Mouse (Mus musculus): ENCODE measurements around the gene Adgrd1. TPM values are rescaled to one million over a fixed set of nuclear protein-coding genes. Genes with fewer than 3 reads are reported as not detected.
"Not testable (repeated sequence)": the region's sequence is repeated elsewhere in the genome, so short reads cannot be mapped to it uniquely, and the experiment has no call there.

Gene Adgrd1
- polyA plus RNA-seq, 2 experiments = 1.9 to 2.2 TPM

- DNase-seq (ENCODE audit: low spot score) (no peak), ATAC-seq (ENCODE audit: low FRiP score, low read depth) (no peak)
- Histone ChIP-seq H3K27me3 (ENCODE audit: control insufficient read depth, insufficient read depth, low read length) (no peaks in the 10 kb centered on the region), H3K9ac (ENCODE audit: low read depth, low read length, severe bottlenecking) (no peak overlapping the region), H3K4me2 (replicated peaks; ENCODE audit: low read depth, low read length, severe bottlenecking) (no peak overlapping the region), H3K36me3 (ENCODE audit: control insufficient read depth, insufficient read depth, low read length) (no peaks in the 10 kb centered on the region), H3K27ac (replicated peaks; ENCODE audit: low read depth, low read length) (no peak overlapping the region), H3K4me3 (replicated peaks; ENCODE audit: low read length) (no peak overlapping the region), H3K4me1 (ENCODE audit: control insufficient read depth, insufficient read depth, low read length) (peaks cover 5% of the 10 kb centered on the region; the same call in 1 of the 2 replicates), H3K9me3 (ENCODE audit: control insufficient read depth, low read length) (no peaks in the 10 kb centered on the region)
- 80% methylated on average over 15 of the region's 15 CpGs for WGBS
- no peak for TF ChIP-seq POLR2A (IDR thresholded peaks at IDR 0.05; ENCODE audit: borderline replicate concordance, extremely low read depth, insufficient read depth, insufficient read length)
Observed at GRCm38 (mm10) chr5:129121654-129122285, 25.2 kb downstream of the Adgrd1 start.

- no peak overlapping the region for H3K4me3 ChIP-seq (replicated peaks; ENCODE audit: low read length)
- H3K9me3 ChIP-seq (ENCODE audit: control insufficient read depth, low read length) = no peaks in the 10 kb centered on the region
- H3K27ac ChIP-seq (replicated peaks; ENCODE audit: low read depth, low read length) = no peak overlapping the region
- no peak for ATAC-seq (ENCODE audit: low FRiP score, low read depth)
- 94% methylated on average over 7 of the region's 7 CpGs for WGBS
- no peak overlapping the region for H3K9ac ChIP-seq (ENCODE audit: low read depth, low read length, severe bottlenecking)
- H3K27me3 ChIP-seq (ENCODE audit: control insufficient read depth, insufficient read depth, low read length) = no peaks in the 10 kb centered on the region
- H3K36me3 ChIP-seq (ENCODE audit: control insufficient read depth, insufficient read depth, low read length) = no peaks in the 10 kb centered on the region
- H3K4me2 ChIP-seq (replicated peaks; ENCODE audit: low read depth, low read length, severe bottlenecking) = no peak overlapping the region
- H3K4me1 ChIP-seq (ENCODE audit: control insufficient read depth, insufficient read depth, low read length) = peaks cover 5% of the 10 kb centered on the region; the same call in 1 of the 2 replicates
- no peak for TF ChIP-seq POLR2A (IDR thresholded peaks at IDR 0.05; ENCODE audit: borderline replicate concordance, extremely low read depth, insufficient read depth, insufficient read length)
- DNase-seq (ENCODE audit: low spot score) = no peak
Observed at GRCm38 (mm10) chr5:129122491-129122890, 25.9 kb downstream of the Adgrd1 start.

- Histone ChIP-seq H3K4me1 (ENCODE audit: control insufficient read depth, insufficient read depth, low read length) (peaks cover 5% of the 10 kb centered on the region; the same call in 1 of the 2 replicates), H3K36me3 (ENCODE audit: control insufficient read depth, insufficient read depth, low read length) (no peaks in the 10 kb centered on the region), H3K4me3 (replicated peaks; ENCODE audit: low read length) (no peak overlapping the region), H3K9ac (ENCODE audit: low read depth, low read length, severe bottlenecking) (no peak overlapping the region), H3K27me3 (ENCODE audit: control insufficient read depth, insufficient read depth, low read length) (no peaks in the 10 kb centered on the region), H3K4me2 (replicated peaks; ENCODE audit: low read depth, low read length, severe bottlenecking) (0 out of 2 replicates have a peak overlapping the region, but pooled peaks have one; percentile 6), H3K27ac (replicated peaks; ENCODE audit: low read depth, low read length) (peak overlapping the region; percentile 58; the same call in 1 of the 2 replicates), H3K9me3 (ENCODE audit: control insufficient read depth, low read length) (no peaks in the 10 kb centered on the region)
- 20% methylated on average over 11 of the region's 11 CpGs for WGBS
- TF ChIP-seq POLR2A (IDR thresholded peaks at IDR 0.05; ENCODE audit: borderline replicate concordance, extremely low read depth, insufficient read depth, insufficient read length) = no peak
- DNase-seq (ENCODE audit: low spot score) (no peak), ATAC-seq (ENCODE audit: low FRiP score, low read depth) (no peak; the same call in 1 of the 2 replicates)
Observed at GRCm38 (mm10) chr5:129124070-129124828, 27.7 kb downstream of the Adgrd1 start.

GRCm38 (mm10) chr5:129128310-129128709, 31.8 kb downstream of the Adgrd1 start:
- DNase-seq (ENCODE audit: low spot score); H3K4me2 ChIP-seq (replicated peaks; ENCODE audit: low read depth, low read length, severe bottlenecking); H3K9ac ChIP-seq (ENCODE audit: low read depth, low read length, severe bottlenecking); H3K4me1 ChIP-seq (ENCODE audit: control insufficient read depth, insufficient read depth, low read length); ATAC-seq (ENCODE audit: low FRiP score, low read depth); H3K9me3 ChIP-seq (ENCODE audit: control insufficient read depth, low read length); H3K4me3 ChIP-seq (replicated peaks; ENCODE audit: low read length); H3K27ac ChIP-seq (replicated peaks; ENCODE audit: low read depth, low read length); H3K36me3 ChIP-seq (ENCODE audit: control insufficient read depth, insufficient read depth, low read length); H3K27me3 ChIP-seq (ENCODE audit: control insufficient read depth, insufficient read depth, low read length): not testable (repeated sequence)
- WGBS = 96% methylated on average over 22 of the region's 22 CpGs

- 87% methylated on average over 8 of the region's 8 CpGs for WGBS
- no peaks in the 10 kb centered on the region for H3K36me3 ChIP-seq (ENCODE audit: control insufficient read depth, insufficient read depth, low read length)
- no peak overlapping the region for H3K9ac ChIP-seq (ENCODE audit: low read depth, low read length, severe bottlenecking)
- H3K9me3 ChIP-seq (ENCODE audit: control insufficient read depth, low read length) = no peaks in the 10 kb centered on the region
- no peak for TF ChIP-seq POLR2A (IDR thresholded peaks at IDR 0.05; ENCODE audit: borderline replicate concordance, extremely low read depth, insufficient read depth, insufficient read length)
- no peak overlapping the region for H3K4me3 ChIP-seq (replicated peaks; ENCODE audit: low read length)
- H3K27ac ChIP-seq (replicated peaks; ENCODE audit: low read depth, low read length) = no peak overlapping the region
- DNase-seq (ENCODE audit: low spot score) (no peak), ATAC-seq (ENCODE audit: low FRiP score, low read depth) (no peak)
- no peaks in the 10 kb centered on the region for H3K4me1 ChIP-seq (ENCODE audit: control insufficient read depth, insufficient read depth, low read length)
- no peak overlapping the region for H3K4me2 ChIP-seq (replicated peaks; ENCODE audit: low read depth, low read length, severe bottlenecking)
- H3K27me3 ChIP-seq (ENCODE audit: control insufficient read depth, insufficient read depth, low read length) = no peaks in the 10 kb centered on the region
Observed at GRCm38 (mm10) chr5:129130301-129130700, 33.8 kb downstream of the Adgrd1 start.
